7 mouse cellular contexts compared by ENCODE assay signal in the genomic region with DNA sequence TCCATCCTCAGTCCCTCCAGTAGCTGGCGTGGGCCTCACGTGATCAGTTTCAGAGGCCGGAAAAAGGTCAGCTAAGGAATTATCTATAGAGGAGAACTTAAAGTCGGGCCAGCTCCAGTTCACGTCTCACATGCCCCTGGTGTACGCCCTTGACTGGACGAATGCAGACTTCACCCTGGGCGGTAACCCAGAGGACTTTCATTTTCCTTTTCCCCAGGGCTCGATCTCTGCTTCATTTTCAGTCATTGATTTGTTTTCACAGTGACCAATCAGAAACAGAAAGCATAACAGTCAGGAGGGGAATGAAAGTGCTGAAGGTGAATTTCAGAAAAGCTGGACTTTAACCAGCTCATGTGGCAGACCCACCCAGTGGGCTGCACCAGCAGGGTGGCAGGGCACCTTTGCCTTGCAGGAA. TPM values are rescaled to one million over a fixed set of nuclear protein-coding genes. Genes with fewer than 3 reads are reported as not detected.
DNase-seq lines count a peak whose midpoint lies in the region; ATAC-seq and TF ChIP-seq lines count a peak whose summit lies in the region.

No protein-coding gene starts in this region.

- no peak for ATAC-seq in lung, postnatal 0 days
- ATAC-seq in hematopoietic stem cell, adult 5-6 weeks (replicated peaks in 1 of 2; ENCODE audit: insufficient read depth in 1 of 2, low FRiP score in 2 of 2, low TSS enrichment in 1 of 2, low read depth in 1 of 2, poor library complexity in 2 of 2, severe bottlenecking in 2 of 2), result peak; percentile 18 to 60; a peak in 3 of 4 replicates
- 0 out of 2 replicates have a peak, but pooled peaks have one; percentile 6 for ATAC-seq in liver, embryonic 13.5 days (ENCODE audit: low read depth)
- ATAC-seq in hindbrain, embryonic 12.5 days (ENCODE audit: low FRiP score), result no peak
- no peak for ATAC-seq in forebrain, postnatal 0 days

- H3K4me3 ChIP-seq in lung, postnatal 0 days (ENCODE audit: low read depth, low read length), result no peak overlapping the region
- H3K4me3 ChIP-seq in liver, embryonic 13.5 days (replicated peaks), result no peak overlapping the region
- H3K4me3 ChIP-seq in hindbrain, embryonic 12.5 days, result no peak overlapping the region
- H3K4me3 ChIP-seq in forebrain, postnatal 0 days (ENCODE audit: low read depth, low read length), result no peak overlapping the region

- H3K36me3 ChIP-seq in lung, postnatal 0 days (ENCODE audit: insufficient read depth, low read length), result no peaks in the 10 kb centered on the region
- no peaks in the 10 kb centered on the region for H3K36me3 ChIP-seq in liver, embryonic 13.5 days
- no peaks in the 10 kb centered on the region for H3K36me3 ChIP-seq in hindbrain, embryonic 12.5 days
- no peaks in the 10 kb centered on the region for H3K36me3 ChIP-seq in forebrain, postnatal 0 days (ENCODE audit: insufficient read depth)

- H3K9me3 ChIP-seq in lung, postnatal 0 days (ENCODE audit: low read length), result no peaks in the 10 kb centered on the region
- no peaks in the 10 kb centered on the region for H3K9me3 ChIP-seq in liver, embryonic 13.5 days (replicated peaks)
- H3K9me3 ChIP-seq in hindbrain, embryonic 12.5 days (replicated peaks), result no peaks in the 10 kb centered on the region
- H3K9me3 ChIP-seq in forebrain, postnatal 0 days (ENCODE audit: low read length), result no peaks in the 10 kb centered on the region

- H3K4me2 ChIP-seq in lung, postnatal 0 days (replicated peaks; ENCODE audit: low read depth, low read length), result peak overlapping the region; percentile 19; the same call in 1 of the 2 replicates
- peak overlapping the region; percentile 28 for H3K4me2 ChIP-seq in liver, embryonic 13.5 days
- H3K4me2 ChIP-seq in hindbrain, embryonic 12.5 days (replicated peaks), result no peak overlapping the region
- H3K4me2 ChIP-seq in forebrain, postnatal 0 days (ENCODE audit: low read depth), result no peak overlapping the region

- TF ChIP-seq CTCF in lung, postnatal 0 days (IDR thresholded peaks at IDR 0.05), result no peak
- no peak for TF ChIP-seq CTCF in forebrain, postnatal 0 days (IDR thresholded peaks at IDR 0.05; ENCODE audit: low read depth)

- TF ChIP-seq EP300 in lung, postnatal 0 days (IDR thresholded peaks at IDR 0.05), result no peak

- no peak overlapping the region for H3K27ac ChIP-seq in lung, postnatal 0 days (ENCODE audit: low read length)
- peak overlapping the region; percentile 75 for H3K27ac ChIP-seq in liver, embryonic 13.5 days
- no peak overlapping the region for H3K27ac ChIP-seq in hindbrain, embryonic 12.5 days
- no peak overlapping the region for H3K27ac ChIP-seq in forebrain, postnatal 0 days (ENCODE audit: low read depth, low read length)

- WGBS in lung, postnatal 0 days, result 53% methylated on average over 9 of the region's 9 CpGs
- 62% methylated on average over 9 of the region's 9 CpGs for WGBS in liver, embryonic 13.5 days (ENCODE audit: insufficient replicate concordance)
- 72% methylated on average over 9 of the region's 9 CpGs for WGBS in hindbrain, embryonic 12.5 days
- 74% methylated on average over 9 of the region's 9 CpGs for WGBS in forebrain, postnatal 0 days

- H3K27me3 ChIP-seq in lung, postnatal 0 days (replicated peaks; ENCODE audit: insufficient read depth, low read length), result 0 out of 2 replicates have a peak, but pooled peaks cover 4% of the 10 kb centered on the region
- H3K27me3 ChIP-seq in liver, embryonic 13.5 days, result peaks cover 3% of the 10 kb centered on the region; the same call in 1 of the 2 replicates
- H3K27me3 ChIP-seq in hindbrain, embryonic 12.5 days, result no peaks in the 10 kb centered on the region
- H3K27me3 ChIP-seq in forebrain, postnatal 0 days (ENCODE audit: insufficient read depth, low read length), result no peaks in the 10 kb centered on the region

- DNase-seq in lung, postnatal 0 days (ENCODE audit: low spot score), result no peak
- DNase-seq in lung, postnatal 14 days, result no peak
- DNase-seq in liver, embryonic 13.5 days, result no peak
- no peak for DNase-seq in forebrain, postnatal 0 days
- DNase-seq in layer of hippocampus, postnatal 25 days (ENCODE audit: extremely low spot score in 1 of 2, low spot score in 1 of 2), result no peak

- no peaks in the 10 kb centered on the region for H3K4me1 ChIP-seq in lung, postnatal 0 days (ENCODE audit: insufficient read depth, low read depth, low read length)
- peaks cover 78% of the 10 kb centered on the region for H3K4me1 ChIP-seq in liver, embryonic 13.5 days (replicated peaks)
- H3K4me1 ChIP-seq in hindbrain, embryonic 12.5 days, result no peaks in the 10 kb centered on the region
- H3K4me1 ChIP-seq in forebrain, postnatal 0 days (ENCODE audit: insufficient read depth), result no peaks in the 10 kb centered on the region

- H3K9ac ChIP-seq in lung, postnatal 0 days (replicated peaks; ENCODE audit: low read depth), result no peak overlapping the region
- H3K9ac ChIP-seq in liver, embryonic 13.5 days, result peak overlapping the region; percentile 12; the same call in 1 of the 2 replicates
- no peak overlapping the region for H3K9ac ChIP-seq in hindbrain, embryonic 12.5 days
- H3K9ac ChIP-seq in forebrain, postnatal 0 days, result no peak overlapping the region

RNA-seq across cellular contexts. Expression of a gene that starts 22.1 kb away (rescaled TPM):
- 26.8 and 28.3 TPM in 2 replicates for polyA plus RNA-seq in lung, postnatal 0 days (2015; fragmentation: Nextera tagmentation; extraction: Ambion mirVana)
- 13.2 and 14.3 TPM in 2 replicates for total RNA-seq in hematopoietic stem cell, adult 5-6 weeks (2017)
- polyA plus RNA-seq in liver, embryonic 13.5 days (2015; fragmentation: Nextera tagmentation; extraction: Ambion mirVana), result 15.5 and 16.7 TPM in 2 replicates
- 28.0 and 29.2 TPM in 2 replicates for polyA plus RNA-seq in hindbrain, embryonic 12.5 days (2016; fragmentation: Nextera tagmentation; extraction: Ambion mirVana)
- total RNA-seq in forebrain, postnatal 0 days (2014; rRNA removed), result 23.6 and 23.8 TPM in 2 replicates
- 32.7 and 36.2 TPM in 2 replicates for polyA plus RNA-seq in forebrain, postnatal 0 days (2015; fragmentation: Nextera tagmentation; extraction: Ambion mirVana)
- total RNA-seq in layer of hippocampus, postnatal 25 days (2021), result 10 to 100 TPM; 25.2 to 26.1 TPM

RNA-seq across cellular contexts. Expression of a gene that starts 30.6 kb away (rescaled TPM):
- polyA plus RNA-seq in lung, postnatal 0 days (2015; fragmentation: Nextera tagmentation; extraction: Ambion mirVana), result 13.1 and 14.6 TPM in 2 replicates
- 42.5 and 49.4 TPM in 2 replicates for total RNA-seq in hematopoietic stem cell, adult 5-6 weeks (2017)
- polyA plus RNA-seq in liver, embryonic 13.5 days (2015; fragmentation: Nextera tagmentation; extraction: Ambion mirVana), result 21.9 and 25.3 TPM in 2 replicates
- polyA plus RNA-seq in hindbrain, embryonic 12.5 days (2016; fragmentation: Nextera tagmentation; extraction: Ambion mirVana), result 41.8 and 43.3 TPM in 2 replicates
- total RNA-seq in forebrain, postnatal 0 days (2014; rRNA removed), result 84.7 and 105 TPM in 2 replicates
- polyA plus RNA-seq in forebrain, postnatal 0 days (2015; fragmentation: Nextera tagmentation; extraction: Ambion mirVana), result 23.3 and 27.4 TPM in 2 replicates
- total RNA-seq in layer of hippocampus, postnatal 25 days (2021), result 100 to 1,000 TPM in 1 of 2 experiments, 10 to 100 TPM in 1; 87.8 to 107 TPM

Comparison
In these comparisons a context has a peak if more than half of its experiments do, and no peak if none do; other contexts are left out.
1. ATAC-seq: peak in hematopoietic stem cell, adult 5-6 weeks (2 of 2) and liver, embryonic 13.5 days (single experiment); none in lung, postnatal 0 days (single experiment), hindbrain, embryonic 12.5 days (single experiment) and forebrain, postnatal 0 days (single experiment).
2. H3K4me2 ChIP-seq: peak in lung, postnatal 0 days (single experiment) and liver, embryonic 13.5 days (single experiment); none in hindbrain, embryonic 12.5 days (single experiment) and forebrain, postnatal 0 days (single experiment).